Mouse (Mus musculus) layer of hippocampus, postnatal 10 days (tissue): Measurements from ENCODE around the gene Parp1. TPM values are rescaled to one million over a fixed set of nuclear protein-coding genes. Genes with fewer than 3 reads are reported as not detected.

Experiments
- DNase-seq, 2 experiments: peaks; one replicate each; pipeline ENCODE4 v3.0.0; 2021; ENCODE audit warnings: low spot score in 2 of 2
- long read RNA-seq: library from polyadenylated mRNA; stranded (forward); transcript quantifications from one replicate; pipeline ENCODE4 v2.0.0, GENCODE M21; 2023
- total RNA-seq, 2 experiments: library from RNA; stranded (reverse); gene quantifications; 2 replicates each; pipeline ENCODE4 v1.2.3; 2021

Parp1 gene
- 100 to 1,000 TPM; 128 to 133 TPM for total RNA-seq
- long read RNA-seq, transcript Parp1-201 (23 exons, 3,873 nt) = major isoform, 21 of 52 reads
- long read RNA-seq, partial matches to known transcripts = 20 of 52 reads
- long read RNA-seq, other reads (novel, unspliced or antisense) = 11 of 52 reads

DNA sequence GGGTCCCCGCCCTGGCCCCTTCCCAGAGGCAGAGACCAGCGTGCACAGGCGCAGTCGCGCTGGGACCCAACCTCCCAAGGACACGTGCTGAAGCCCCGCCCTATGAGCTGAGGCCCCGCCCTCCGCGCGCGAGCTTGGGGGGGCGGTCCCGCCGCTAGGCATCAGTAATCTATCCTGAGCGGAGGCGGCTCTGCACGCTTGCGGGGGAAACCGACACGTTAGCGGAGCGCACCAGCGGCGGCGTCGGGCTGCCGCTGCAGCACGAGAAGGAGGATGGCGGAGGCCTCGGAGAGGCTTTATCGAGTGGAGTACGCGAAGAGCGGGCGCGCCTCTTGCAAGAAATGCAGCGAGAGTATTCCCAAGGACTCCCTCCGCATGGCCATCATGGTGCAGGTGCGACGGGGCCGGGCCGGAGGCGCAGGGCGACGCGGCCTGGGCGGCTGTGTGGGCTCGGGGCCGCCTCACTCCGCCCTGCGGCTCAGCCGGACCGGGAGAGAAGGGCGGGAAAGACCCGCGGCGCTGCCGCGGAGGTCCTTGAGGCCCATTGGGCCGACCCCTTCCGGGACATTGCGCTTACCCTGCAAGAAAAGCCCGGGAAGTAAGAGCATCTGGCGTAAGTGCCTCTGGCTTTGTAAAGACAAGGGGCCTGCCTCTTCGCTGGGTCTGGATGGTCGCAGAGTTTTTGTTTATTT lies at the start of gene Parp1:
Gene Parp1 (plus strand): TSS at position 164 of the 692 bp plus-strand sequence.
- peak; percentile 97 to 98 for DNase-seq

- no peak for DNase-seq
Observed at GRCm38 (mm10) chr1:180519520-180519919, 49.2 kb upstream of the Parp1 start.

- peak in 1 of 2 experiments; percentile 26 for DNase-seq
Observed at GRCm38 (mm10) chr1:180520190-180520589, 48.5 kb upstream of the Parp1 start.

DNA sequence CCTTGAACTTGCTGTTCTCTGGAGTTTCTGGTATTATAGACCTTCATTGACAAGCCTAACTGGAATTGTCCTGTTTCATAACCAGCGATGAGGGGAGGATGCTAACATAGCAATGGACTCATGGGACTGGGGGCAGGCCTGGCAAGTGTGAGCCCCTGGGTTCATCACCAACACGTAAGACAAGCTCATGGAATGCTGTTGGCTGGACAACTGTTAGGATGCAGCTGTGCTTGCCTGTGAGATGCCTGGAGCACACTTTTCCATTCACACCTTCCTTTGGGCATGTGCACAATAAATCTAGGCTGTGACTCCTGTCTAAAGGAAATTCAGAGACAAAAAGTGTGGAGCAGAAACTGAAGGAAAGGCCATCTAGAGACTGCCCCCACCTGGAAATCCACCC lies 45.4 kb upstream of the Parp1 start:
- no peak for DNase-seq

DNA sequence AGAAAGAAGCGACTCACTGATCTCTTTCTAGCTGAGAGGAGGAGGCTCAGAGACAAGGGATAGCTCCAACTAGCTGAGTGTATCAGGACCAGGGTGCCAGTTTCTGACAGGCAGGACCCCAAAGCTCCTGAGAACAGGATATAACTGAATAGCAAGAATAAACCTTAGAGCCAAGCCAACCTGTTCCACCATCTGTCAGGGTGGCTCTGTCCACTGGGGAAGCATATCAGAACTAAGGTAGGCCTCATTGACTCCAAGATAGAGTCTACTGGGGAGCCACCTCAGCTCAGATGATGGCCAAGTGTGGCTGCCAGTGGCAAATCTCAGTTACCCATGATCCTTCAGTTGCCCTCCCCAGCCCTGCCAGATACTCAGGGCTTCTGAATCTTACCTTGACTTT lies 43.4 kb upstream of the Parp1 start:
- no peak for DNase-seq

DNA sequence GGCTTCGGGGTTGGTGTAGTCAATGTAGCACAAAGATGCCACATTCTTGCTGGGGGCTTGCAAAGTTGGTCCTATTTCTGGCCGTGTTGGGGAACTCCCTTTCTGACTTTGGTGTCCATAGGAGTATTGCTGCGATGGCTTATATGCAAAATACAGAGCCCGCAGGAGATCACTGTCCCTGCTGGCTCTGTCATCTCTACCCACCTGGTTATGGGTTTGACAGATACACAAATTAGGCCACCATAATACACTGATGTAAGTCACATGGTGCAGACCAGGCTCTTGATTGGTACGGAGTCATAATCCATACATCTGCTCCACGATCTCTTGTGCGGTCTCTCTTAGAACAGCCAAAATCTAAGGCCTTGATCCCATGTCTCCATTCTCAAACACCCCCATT lies 38.9 kb upstream of the Parp1 start:
- DNase-seq = no peak

- no peak for DNase-seq
Observed at GRCm38 (mm10) chr1:180530457-180531263, 38.1 kb upstream of the Parp1 start.

DNA sequence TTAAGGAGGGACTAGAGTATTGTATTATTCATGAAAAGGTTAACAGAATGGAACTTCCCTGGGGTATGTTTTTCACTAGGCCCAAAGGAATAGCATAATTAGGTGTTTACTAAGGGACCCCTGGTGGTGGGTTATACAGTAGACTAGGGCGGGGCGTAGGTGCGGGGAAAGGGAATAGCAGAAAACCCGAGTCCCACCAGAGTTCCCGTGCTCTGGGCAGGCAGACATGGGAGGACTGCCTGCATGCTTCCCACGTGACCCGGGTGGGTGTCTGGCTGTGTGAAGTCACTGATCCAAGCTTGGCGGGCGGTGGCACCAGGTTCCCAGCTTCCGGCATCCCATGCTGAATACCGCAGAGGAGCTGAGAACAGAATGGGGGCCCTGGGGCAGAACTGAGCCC lies 36.1 kb upstream of the Parp1 start:
- no peak for DNase-seq

GRCm38 (mm10) chr1:180536719-180537118 lies 32.0 kb upstream of the Parp1 start:
- no peak for DNase-seq

DNA sequence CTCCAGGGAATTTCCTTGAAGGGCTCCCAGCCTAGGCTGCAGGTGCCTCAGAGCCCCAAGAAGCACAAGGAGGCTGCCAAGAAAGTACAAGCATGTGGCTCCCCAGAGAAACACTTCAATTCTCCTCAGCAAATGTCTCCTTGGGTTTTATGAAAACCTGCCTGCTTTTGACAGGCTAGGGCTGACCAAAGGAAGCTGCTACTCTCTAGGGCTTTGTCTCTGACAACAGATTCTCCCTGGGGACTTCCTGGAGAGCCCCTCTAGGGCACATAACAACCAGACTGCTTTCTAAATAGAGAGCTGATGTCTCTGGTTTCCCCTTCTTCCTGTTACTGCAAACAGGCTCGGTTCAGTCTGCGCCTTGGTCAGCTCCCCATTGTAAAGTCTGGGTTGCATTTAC lies 27.5 kb upstream of the Parp1 start:
- DNase-seq = no peak

GRCm38 (mm10) chr1:180541883-180542711 lies 26.6 kb upstream of the Parp1 start:
- DNase-seq = peak; percentile 52 to 62

- DNase-seq = no peak
Observed at GRCm38 (mm10) chr1:180542712-180543371, 25.9 kb upstream of the Parp1 start.

DNA sequence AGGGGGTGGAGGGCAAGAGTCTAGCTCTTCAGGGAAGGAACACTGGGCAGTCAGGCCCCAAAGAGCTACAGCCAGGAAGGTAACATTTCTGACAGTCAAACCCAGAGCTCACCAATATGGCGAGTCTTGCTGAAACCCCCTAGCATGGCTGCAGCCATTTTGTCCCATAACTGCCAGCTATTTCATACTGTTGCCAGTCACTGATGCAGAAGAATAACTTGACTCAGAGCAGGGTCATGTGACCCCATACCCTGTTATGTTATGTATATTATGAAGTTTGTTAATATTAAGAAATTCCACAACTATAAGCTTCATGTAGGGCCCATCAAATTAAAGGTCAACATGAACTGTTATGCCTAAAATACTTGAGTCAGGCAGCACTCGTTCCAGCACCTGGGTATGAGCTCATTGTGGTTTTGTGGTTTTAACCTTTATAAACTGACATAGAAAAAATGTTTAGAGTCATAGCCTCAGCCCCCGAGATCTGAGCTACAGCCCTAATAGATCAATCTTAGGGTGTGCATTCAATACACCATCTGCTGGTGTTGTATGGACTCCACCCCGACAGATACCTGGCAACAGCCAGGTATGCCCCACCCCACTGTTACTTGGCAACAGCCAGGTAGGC lies 22.7 kb upstream of the Parp1 start:
- DNase-seq = no peak

DNA sequence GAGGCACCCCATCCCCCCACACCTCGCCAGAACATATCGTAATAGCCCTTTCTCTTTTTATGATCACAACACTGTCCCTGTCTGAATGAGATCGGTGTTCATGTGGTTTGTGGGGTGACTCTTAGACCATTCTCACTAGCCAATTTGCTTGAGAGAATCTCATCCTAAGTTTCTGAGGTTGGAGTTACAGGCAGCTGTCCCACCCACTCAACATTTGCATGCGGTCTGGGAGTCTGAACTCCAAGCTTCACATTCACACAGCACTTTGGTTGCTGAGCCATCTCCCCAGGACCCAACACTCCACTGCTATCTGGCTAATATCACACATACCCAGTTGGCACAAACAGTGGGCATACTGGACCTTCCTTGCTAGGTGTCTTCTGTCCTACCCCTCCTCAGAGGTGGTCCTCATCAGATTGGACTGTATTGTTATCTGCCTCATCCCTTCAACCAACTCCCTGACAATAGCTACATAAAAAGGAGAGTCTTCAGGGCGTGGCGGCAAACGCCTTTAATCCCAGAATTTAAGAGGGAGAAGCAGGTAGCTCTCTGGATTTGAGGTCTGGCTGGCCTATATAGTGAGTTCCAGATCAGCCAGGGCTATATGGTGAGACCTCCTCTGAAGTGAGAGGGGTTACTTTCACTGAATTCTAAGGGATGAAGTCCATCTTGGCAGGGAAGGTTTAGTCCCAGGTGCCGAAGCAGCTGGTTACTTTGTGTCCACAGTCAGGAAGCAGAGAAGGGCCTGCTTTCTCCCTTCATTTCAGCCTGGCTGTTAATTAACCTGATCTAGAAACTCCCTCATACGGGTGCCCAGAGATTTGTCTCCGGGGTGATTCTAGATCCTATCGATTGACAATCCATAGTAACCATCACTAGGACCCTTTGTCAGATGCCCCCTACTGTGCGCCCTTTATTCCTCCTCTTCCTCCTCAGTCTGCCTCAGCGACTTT lies 21.6 kb upstream of the Parp1 start:
- DNase-seq = no peak

GRCm38 (mm10) chr1:180547751-180548669 lies 20.7 kb upstream of the Parp1 start:
- DNase-seq = peak in 1 of 2 experiments; percentile 42

DNA sequence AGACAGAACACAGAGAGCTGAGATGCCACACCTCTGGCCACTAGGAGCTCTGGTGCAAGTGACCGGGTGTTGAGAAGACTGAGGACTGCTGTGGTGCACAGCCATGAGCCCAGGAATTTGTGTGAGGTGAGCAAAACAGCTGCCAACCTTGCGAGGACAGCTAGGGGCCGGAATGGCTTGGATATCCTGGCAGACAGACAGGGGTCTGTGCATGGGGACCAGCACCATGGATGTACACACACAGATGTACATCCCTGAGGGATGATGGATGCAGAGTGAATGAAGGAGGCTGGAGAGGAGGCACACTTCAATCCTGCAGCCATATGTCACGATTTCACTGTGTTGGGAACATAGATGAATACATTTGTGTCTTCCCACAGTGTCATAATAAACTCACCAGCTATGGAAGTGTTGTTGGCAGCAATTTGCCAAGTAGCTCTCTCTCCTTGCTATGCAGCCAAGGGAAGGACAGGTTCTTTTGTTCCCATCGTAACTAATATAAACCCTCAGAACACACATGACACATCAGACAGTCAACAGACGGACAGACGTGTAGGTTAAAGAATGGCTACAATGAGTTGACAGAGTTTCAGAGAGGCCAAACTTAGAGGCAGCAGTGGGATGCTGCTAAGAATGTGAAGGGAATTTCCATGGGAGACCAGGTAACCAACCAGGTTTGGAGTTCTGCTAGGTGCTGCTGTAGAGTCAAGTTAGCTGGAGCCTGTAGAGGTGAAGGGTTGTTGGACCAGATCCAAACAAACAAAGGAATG lies 19.0 kb upstream of the Parp1 start:
- no peak for DNase-seq

GRCm38 (mm10) chr1:180550770-180551169 lies 18.0 kb upstream of the Parp1 start:
- no peak for DNase-seq
